Mouse (Mus musculus): ENCODE data around the gene Pip4k2c.
A peak's percentile ranks its signal among the peaks of the same experiment; 100 is the strongest.

Pip4k2c gene

DNA sequence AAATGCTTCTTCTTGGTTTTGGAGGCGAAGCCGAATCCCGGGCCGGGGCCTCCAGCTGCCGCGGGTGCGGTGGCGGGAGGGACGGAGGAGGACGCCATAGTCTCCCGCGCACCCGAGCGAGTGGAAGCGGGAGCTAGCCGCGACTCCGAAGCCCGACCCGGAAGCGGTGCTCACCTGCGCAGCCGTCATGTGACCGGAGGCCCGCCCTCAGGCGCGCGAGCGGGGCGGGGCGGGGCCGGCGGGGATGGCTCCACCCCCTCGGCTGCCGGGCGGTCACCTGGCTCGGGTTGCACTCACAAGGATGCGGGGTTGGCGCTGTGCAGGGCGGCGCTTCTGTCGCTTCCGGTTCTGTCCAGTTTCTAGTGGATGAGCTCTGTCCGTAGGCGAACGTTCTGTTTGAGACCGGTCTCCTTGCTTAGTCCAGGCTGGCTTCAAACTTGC is at the start of gene Pip4k2c:
TSS of gene Pip4k2c (minus strand) at position 172 of the 441 bp plus-strand sequence.
- peak; percentile 89 to 92 for DNase-seq (ENCODE audit: low read depth in 2 of 2, low spot score in 2 of 2)

DNA sequence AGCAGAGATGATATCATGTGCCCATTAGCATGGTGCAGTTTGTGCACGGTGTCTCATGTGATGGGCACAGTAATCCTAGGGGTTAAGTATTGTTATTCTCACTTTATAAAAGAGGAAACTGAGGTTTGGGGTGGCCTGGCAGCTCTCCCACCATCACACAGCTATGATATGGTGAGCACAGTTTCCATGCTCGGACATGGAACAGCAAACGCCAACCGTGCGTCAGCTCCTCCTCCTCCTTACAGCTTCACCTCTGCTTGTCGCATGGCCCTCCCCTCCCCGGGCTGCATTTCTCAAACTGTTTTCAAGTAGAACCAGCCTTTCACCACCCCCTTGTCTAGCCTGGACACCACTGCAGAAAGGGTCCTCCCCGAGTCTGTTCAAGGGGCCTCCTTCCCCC is 47.1 kb upstream of the Pip4k2c start:
- no peak for DNase-seq (ENCODE audit: low read depth in 2 of 2, low spot score in 2 of 2)

DNA sequence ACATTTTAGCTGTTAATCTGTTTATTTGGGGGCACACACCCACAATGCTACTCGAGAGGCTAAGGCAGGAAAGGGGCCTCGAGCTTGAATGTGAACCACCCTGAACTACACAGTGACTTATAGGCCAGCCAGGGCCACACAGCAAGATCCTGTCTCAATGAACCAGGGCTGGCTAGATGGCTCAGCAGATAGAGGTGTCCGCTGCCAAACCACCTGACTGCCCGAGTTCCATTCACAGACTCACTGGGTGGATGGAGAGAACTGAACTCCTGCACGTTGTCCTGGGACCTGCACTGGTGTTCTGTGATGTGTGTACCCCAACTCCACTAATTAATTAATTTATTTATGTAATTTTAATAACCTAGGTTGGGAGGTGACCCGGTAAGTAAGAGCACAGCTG is 46.4 kb upstream of the Pip4k2c start:
- DNase-seq (ENCODE audit: low read depth in 2 of 2, low spot score in 2 of 2), result no peak

DNA sequence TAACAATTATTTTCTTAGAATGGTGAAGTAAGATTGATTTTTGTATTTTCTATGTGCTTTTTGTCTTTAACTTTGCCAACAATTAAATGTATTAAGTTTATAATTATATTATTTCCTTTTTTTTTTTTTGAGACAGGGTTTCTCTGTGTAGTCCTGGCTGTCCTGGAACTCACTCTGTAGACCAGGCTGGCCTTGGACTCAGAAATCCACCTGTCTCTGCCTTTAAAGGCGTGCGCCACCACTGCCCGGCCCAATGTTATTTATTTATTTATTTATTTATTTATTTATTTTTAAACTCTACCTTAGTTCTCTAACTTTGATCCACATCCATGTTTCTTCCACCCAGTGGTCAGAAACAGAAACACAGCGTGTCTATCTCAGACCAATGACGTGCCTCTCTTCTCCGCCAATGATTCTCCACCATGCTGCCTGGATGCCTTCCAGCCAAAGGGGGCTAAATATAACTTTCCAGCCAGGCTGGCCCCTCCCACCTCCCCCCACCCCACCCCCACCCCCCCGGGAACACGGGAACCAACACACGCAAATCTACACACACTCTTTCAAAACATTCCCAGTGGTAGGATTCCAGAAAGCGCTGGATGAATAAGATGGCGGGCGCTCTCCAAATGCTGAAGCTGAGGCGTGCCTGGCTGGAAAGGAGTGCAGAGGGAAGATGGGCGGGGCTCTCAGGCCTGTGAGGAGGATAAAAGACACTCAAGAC is 44.4 kb upstream of the Pip4k2c start:
- DNase-seq (ENCODE audit: low read depth in 2 of 2, low spot score in 2 of 2), result no peak

DNA sequence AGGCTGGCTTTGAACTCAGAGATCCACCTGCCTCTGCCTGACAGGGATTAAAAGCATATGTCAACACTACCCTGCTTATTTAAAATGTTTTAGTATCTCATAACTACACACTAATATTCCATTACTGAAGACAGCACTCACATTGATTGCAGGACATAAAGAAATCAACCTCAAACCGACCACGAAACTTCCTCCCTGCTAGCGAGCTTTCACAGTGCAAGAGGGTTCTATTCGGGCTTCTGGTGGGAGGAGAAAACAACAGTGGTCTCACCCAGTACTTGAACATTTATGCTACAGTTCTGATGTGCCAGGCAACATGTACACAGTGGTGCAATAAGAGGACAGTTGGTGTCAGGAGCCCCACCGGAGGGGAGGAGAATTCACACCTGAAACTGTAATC is 39.4 kb upstream of the Pip4k2c start:
- DNase-seq (ENCODE audit: low read depth in 2 of 2, low spot score in 2 of 2), result no peak

DNA sequence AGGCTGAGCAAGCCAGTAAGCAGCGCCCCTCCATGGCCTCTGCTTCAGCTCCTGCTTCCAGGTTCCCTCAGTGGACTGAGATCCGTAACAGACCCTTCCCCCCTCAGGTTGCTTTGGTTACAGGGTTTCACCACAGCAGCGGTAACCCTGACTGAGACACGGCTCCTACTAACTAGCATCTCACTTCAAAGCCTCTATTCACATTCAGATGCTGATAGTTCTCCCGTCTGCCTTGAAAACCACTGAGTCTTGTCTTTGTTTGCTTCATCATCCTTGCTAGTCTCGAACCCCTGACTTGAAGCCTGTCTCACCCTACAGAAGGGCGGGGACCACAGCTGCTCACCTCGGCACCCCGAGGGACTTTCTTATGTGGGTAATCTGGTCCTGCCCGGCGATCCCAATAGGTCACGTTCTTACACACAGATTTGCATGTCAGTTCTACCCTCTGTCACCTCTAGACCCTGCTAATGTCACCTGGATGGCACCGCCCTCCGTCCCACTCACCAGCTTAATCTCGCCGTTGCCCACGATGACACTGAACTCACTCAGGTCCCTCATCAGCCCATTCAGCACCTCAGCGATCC is 26.9 kb upstream of the Pip4k2c start:
- no peak for DNase-seq (ENCODE audit: low read depth in 2 of 2, low spot score in 2 of 2)

DNA sequence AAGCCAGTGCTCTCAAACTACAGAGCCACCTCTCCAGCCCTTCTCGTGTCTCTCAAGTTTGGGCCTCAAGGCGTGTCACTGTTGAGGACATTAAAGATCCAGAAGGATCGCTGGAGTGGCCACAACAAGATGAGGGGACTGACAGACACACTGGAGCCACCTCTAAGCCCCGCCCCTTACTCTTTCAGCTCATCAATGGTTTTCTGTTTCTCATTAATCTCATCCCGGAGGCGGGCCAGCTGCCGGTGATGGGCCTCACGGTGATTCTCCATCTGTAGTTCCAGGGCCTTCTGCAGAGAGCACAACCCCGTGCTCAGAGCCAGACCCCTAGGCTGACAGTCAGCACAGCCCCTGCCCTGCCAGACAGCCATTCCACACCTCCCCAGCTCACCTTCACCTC is 25.2 kb upstream of the Pip4k2c start:
- DNase-seq (ENCODE audit: low read depth in 2 of 2, low spot score in 2 of 2), result no peak

DNA sequence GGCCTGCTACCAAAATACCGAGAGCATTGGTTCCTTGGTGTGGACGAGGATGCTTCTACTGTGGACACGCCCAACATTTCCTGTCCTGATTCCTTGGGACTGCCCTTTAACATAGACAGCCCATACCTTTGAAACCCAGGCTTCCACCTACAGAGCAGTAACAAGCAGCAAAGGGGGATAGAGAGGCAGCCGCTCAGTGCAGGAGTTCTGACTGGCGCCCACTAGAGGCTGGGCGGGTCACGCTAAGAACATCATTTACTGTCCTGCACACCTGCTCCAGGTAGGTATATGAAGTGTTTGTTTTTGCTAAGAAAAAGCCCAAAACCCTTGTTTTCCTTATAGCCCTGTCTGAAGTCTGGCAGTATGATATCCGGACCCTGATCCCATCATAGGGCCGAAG is 21.8 kb upstream of the Pip4k2c start:
- peak in 1 of 2 experiments; percentile 21 for DNase-seq (ENCODE audit: low read depth in 2 of 2, low spot score in 2 of 2)

DNA sequence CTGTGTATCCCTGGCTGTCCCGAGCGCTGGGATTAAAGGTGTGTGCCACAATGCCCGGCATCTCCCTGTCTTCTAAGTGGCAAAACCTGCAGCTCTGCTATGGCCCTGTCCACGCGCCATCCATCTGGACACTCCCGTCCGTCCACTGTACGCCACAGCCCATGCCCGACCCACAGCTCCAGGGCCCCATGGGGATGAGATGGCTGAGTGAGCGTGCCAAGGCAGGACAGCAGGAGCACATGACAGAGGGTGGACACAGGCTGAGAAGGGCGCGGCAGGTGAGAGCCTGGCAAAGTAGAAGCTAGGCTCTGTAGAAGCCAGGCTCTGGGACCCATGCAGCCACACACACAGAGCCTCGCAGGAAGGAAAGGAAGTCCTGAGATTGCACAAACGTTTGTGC is 20.4 kb upstream of the Pip4k2c start:
- no peak for DNase-seq (ENCODE audit: low read depth in 2 of 2, low spot score in 2 of 2)

DNA sequence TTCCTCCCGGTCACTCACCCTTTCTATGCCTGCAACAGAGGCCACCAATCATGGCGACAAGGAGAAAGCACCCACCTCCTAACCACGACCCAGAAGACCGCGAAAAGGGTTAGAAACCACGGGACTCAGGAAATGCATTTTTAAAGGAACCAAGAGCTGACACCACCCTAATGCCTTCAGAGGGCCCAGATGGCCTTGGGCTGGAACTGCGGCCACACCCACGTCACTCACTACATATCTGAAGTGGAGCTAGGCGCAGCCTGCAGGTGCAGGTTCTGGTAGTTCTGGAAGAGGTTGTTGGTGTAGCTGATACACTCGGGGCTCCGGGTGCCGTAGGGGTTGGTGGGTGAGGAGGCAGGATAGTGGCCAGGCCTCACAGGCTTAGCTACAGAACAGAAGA is 19.3 kb upstream of the Pip4k2c start:
- DNase-seq (ENCODE audit: low read depth in 2 of 2, low spot score in 2 of 2), result no peak

DNA sequence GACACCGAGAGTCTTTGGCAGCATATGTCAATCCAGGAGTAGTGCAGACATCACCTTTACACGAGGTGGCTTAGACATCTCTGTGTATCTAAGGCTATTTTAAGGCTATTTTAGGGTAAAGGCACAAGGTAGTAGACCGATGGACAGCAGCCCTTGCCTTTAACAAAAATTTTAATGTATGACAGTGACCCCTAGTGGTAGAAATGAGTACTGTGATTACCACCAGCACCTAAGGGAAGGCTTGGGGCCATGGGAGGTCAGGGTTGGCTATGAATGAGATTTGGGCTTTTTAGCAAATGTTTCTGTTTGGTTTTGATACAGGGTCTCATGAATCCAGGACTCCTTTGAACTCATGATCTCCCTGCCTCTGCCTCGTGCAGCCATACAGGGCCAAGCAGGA is 17.5 kb upstream of the Pip4k2c start:
- peak; percentile 63 to 70 for DNase-seq (ENCODE audit: low read depth in 2 of 2, low spot score in 2 of 2)

DNA sequence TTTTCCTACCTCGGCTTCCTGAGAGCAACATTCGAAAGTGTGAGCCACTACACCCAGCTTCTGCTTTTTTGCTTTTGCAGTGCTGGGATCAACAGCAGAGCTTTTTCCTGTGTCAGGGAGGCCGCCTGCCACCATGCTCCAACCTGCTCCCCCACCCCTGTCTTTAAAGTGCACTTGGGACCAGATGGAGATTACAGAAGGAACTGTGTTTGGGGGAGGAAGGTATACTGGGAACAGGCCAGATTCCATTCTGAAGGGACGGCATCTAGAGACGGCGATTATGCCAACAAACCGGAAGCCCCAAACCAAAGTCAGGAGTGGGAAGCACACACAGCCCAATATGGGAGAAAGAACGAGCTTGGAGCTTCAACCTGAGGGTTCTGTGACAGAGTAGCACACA is 15.8 kb upstream of the Pip4k2c start:
- no peak for DNase-seq (ENCODE audit: low read depth in 2 of 2, low spot score in 2 of 2)

DNA sequence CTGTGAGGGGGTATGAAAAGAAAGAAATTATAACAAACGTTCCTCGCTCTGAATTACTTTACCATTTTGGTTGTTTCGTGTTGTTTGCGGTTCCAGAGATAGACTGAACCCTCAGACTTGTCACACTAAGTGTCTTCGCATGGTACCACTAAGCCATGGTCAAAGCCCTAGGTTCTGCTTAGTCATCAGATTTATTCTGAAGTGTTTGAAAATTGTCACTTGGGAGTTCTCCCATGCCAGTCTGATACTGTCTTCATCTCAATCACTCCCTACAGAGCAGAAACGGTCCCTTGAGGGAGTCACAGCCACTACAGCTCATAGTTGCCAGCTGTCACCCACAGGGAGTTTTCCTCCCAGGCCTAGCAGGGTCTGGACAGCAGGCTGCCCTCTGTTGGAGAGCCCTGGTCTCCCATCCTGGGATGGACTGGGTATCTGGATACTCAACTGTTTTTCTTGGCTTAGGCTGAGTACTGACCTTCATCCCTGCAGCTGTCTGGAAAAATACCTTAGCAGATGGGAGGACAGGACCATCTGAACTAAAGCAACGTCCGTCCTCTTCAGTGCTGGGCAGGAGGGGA is 15.0 kb upstream of the Pip4k2c start:
- DNase-seq (ENCODE audit: low read depth in 2 of 2, low spot score in 2 of 2), result no peak

DNA sequence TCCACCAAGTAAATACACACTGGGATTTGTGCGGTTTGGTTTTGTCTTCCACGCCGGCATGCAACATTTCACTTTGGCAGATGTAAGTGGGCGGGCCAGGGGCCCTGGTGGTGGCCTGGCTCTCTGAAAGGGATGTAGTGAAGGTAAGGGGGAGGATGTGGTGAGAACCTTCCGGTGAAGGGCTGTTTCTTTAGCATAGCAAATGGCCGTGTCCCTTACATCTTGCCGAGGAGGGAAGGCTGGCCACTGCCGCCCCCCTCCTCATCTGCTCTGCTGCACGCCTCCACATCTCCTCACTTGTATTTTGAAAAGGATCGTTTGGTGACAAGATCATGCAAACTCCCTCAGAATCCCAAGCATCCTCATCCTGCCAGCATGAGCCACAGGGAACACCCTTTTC is 14.3 kb upstream of the Pip4k2c start:
- DNase-seq (ENCODE audit: low read depth in 2 of 2, low spot score in 2 of 2), result peak; percentile 22 to 31

DNA sequence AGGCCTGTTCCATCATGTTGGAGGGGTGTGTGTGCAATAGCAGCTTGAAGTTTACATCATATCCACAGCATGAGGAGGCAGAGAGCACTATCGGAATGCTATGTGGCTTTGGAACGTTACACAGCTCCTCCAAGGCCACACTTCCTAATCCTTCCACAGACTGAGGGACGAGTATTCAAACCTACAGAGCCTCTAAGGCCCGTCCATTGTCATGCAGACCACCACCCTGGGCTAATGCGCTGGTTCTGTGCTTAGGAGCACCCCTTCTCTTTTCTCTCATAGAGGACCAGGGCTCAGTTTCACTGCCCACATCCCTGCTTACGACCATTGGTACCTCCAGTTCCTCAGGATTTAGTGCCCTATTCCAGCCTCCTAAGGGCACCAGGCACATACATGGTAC is 13.8 kb upstream of the Pip4k2c start:
- no peak for DNase-seq (ENCODE audit: low read depth in 2 of 2, low spot score in 2 of 2)

DNA sequence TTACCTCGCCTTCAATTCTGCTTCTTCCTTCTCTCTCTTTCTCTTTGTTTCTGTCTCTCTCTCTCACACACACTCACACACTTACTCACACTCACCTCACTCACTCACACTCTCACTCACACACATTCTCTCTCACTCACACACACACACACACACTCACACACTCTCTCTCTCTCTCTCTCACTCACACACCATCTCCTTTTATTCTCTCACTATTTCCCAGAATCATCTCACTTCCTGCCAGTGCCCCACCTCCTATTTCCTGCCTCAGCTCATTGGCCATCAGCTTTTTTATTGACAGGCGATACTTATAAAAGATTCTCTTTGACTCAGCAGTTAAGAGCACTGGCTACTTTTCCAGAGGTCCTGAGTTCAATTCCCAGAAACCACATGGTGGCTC is 7.0 kb upstream of the Pip4k2c start:
- DNase-seq (ENCODE audit: low read depth in 2 of 2, low spot score in 2 of 2), result no peak

DNA sequence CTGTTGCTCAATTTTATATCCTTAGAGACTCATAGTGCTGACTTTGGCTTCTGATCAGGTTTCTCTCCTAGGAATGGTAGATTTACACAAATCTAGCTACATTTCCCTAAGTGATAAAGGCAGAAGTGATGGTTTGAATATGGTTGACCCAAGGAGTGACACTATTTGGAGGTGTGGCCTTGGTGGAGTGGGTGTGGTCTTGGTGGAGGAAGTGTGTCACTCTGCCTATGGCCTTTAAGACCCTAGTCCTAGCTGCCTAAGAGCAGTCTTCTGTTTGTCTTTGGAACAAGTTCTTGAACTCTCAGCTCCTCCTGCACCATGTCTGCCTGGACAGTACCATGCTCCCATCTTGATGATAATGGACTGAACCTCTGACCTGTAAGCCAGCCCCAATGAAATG is 5.8 kb upstream of the Pip4k2c start:
- DNase-seq (ENCODE audit: low read depth in 2 of 2, low spot score in 2 of 2), result no peak

DNA sequence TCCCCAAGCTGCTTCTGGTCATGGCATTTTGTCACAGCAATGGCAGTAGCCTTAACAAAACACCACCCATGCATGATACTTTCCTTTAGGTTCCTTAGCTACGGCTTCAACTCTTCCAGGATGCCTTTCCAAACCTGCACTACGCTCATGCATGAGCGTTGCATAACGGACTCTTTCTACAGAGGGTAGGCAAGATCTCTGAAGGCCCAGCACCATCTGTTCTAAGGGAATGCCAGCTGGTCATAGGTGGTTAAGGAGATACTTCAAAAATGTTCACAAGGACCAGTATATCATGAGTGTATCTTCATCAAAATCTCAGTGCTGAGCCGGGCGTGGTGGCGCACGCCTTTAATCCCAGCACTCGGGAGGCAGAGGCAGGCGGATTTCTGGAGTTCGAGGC is 5.1 kb upstream of the Pip4k2c start:
- no peak for DNase-seq (ENCODE audit: low read depth in 2 of 2, low spot score in 2 of 2)

DNA sequence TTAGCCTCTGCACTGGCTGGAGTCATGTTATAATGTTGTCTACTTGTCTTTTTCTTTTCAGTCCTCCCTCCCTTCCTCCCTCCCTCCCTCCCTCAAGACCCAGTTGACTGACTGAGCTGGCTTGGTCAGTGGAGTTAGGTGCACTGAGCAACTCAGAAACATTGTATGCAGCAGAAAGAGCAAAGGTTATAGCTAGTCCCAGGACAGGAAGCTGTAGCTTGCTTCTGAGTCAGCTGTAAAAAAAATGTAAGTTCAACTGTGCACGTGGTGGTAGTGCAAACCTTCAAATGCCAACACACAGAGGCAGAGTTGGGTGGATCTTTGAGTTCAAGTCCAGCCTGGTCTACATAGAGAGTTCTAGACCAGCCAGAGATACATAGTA is 3.0 kb upstream of the Pip4k2c start:
- no peak for DNase-seq (ENCODE audit: low read depth in 2 of 2, low spot score in 2 of 2)

DNA sequence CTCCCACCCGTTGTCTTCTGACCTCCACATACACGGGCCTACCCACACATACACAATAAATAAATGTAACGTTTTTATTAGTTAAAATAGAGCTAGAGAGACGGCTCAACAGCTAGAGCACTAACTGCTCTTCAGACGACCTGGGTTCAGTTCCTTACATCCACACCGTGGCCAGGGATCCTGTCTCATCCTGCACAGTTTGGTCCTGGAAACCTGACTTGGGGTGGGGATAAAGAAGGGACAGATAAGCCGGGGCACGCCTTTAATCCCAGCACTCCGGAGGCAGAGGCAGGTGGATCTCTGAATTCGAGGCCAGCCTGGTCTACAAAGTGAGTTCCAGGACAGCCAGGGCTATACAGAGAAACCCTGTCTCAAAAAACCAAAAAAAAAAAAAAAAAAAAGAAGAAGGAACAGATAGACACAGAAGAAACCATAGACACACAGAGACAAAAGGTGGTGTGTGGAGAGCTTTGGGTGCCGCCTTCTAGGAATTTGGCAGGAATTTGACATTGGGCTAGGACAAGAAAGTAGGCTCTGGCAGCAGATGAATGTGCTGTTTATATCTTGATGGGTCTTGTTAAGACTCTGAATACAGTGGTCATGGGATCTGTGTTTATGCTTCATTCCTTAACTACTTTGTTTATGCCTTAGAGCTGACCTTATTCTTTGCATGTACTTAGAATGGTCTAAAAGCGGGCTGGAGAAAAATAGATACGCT is 2.5 kb upstream of the Pip4k2c start:
- DNase-seq (ENCODE audit: low read depth in 2 of 2, low spot score in 2 of 2), result no peak

DNA sequence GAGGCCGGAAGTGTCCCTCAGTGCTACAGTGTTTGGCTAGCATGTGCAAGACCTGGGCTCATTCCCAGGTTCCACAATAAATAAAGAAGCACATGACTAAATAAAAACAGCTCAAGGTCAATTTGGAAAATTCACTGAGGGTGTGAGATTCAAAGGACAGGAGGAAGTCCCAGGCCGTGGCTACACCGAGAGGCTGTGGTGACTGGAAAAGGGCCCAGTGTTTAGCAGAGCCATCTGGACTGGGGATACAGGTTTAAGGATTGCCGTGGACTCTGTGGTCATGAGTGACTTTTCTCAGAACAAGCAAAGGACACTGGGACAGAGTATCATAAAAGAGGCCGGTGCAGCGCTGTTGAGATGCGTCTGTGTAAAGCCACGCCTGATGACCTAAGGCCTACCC is 1.9 kb upstream of the Pip4k2c start:
- DNase-seq (ENCODE audit: low read depth in 2 of 2, low spot score in 2 of 2), result no peak

DNA sequence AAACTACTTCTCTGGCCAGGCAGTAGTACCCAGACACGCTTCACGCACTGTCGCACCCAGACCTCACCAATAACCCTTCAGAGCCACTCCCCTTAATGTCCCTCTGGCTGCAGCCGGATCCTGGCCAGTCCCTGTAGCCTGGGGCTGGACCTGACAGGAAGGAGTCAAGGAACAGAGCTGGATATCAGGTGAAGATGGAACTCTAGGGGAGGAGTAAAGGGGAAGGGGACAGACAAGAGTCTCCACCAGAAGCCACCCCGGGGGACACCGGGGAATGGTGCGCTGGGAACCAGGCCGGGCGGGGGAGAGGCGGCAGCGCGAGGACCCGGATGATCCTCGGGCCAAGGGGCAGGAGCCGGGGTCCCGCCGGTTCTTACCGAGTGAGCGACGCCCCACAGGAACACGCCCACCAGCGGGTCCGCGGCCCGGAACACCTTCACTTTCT is 402 bp downstream of the Pip4k2c start:
- no peak for DNase-seq (ENCODE audit: low read depth in 2 of 2, low spot score in 2 of 2)

All from CD8-positive naive resting alpha-beta T cell, adult 2 months (primary cell).